Mouse (Mus musculus): ENCODE results near the gene Scnn1b. TPM values are rescaled to one million over a fixed set of nuclear protein-coding genes. Genes with fewer than 3 reads are reported as not detected.

Gene Scnn1b
- polyA plus RNA-seq, 1 experiment from 2014 or later, result not detected

DNA sequence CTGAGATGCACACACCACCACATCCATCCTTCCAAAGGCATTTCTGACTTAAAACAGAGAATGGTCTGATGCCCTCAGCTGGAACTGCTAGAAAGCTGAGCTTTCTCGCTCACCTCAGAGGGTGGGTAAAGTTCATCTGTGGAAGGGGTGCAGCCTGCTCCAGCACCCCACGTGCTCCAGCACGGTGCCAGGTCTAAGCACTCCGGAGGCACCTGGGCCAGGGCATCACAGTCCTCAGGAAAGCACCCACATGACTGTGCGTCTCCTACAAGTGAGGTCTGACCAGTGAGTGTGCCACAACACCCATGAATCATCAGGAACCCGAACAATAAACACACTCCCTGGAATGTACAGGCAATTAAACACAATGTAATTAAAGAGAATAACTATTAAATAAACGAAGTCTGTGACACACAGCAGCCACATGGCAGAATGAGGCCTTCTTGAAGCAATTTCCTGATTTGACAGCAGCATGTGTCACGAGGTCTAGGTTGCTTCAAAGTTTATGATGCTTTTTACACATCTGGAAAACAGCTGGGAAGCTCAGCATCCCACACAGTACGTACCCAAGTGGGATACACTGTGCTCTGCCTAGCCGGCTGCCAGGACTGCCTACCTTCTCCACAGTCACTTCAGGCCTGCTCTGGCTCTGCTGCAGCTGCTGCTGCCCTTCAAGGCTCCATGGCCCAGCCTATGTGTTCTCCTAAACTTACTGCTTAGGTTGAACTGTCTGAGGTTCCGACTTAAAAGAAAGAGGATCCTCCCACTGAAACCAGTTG, 90.2 kb downstream of the Scnn1b start:
- Histone ChIP-seq H3K36me3 (replicated peaks) (peaks cover 33% of the 10 kb centered on the region), H3K4me1 (no peaks in the 10 kb centered on the region), H3K9me3 (no peaks in the 10 kb centered on the region), H3K27me3 (ENCODE audit: poor library complexity, severe bottlenecking) (no peaks in the 10 kb centered on the region), H3K4me3 (no peak overlapping the region), H3K27ac (no peak overlapping the region)
- no peak for DNase-seq (ENCODE audit: extremely low spot score, low spot score)
- 93% methylated on average over 11 of the region's 11 CpGs for WGBS

GRCm38 (mm10) chr7:121955802-121956201, 91.0 kb downstream of the Scnn1b start:
- H3K27me3 ChIP-seq (ENCODE audit: poor library complexity, severe bottlenecking), result no peaks in the 10 kb centered on the region
- DNase-seq (ENCODE audit: extremely low spot score, low spot score), result no peak
- peaks cover 29% of the 10 kb centered on the region for H3K36me3 ChIP-seq (replicated peaks)
- no peaks in the 10 kb centered on the region for H3K4me1 ChIP-seq
- no peak overlapping the region for H3K27ac ChIP-seq
- no peak overlapping the region for H3K4me3 ChIP-seq
- WGBS, result 90% methylated on average over 12 of the region's 12 CpGs
- H3K9me3 ChIP-seq, result no peaks in the 10 kb centered on the region

GRCm38 (mm10) chr7:121961913-121962570, 97.2 kb downstream of the Scnn1b start:
- H3K36me3 ChIP-seq (replicated peaks), result peaks cover 41% of the 10 kb centered on the region
- no peak overlapping the region for H3K4me3 ChIP-seq
- no peaks in the 10 kb centered on the region for H3K4me1 ChIP-seq
- no peak for DNase-seq (ENCODE audit: extremely low spot score, low spot score)
- no peaks in the 10 kb centered on the region for H3K27me3 ChIP-seq (ENCODE audit: poor library complexity, severe bottlenecking)
- no peak overlapping the region for H3K27ac ChIP-seq
- 94% methylated on average over 7 of the region's 7 CpGs for WGBS
- H3K9me3 ChIP-seq, result no peaks in the 10 kb centered on the region

GRCm38 (mm10) chr7:121962571-121962959, 97.7 kb downstream of the Scnn1b start:
- H3K4me3 ChIP-seq, result no peak overlapping the region
- WGBS, result 91% methylated on average over 3 of the region's 3 CpGs

GRCm38 (mm10) chr7:121963883-121964398, 99.1 kb downstream of the Scnn1b start:
- DNase-seq (ENCODE audit: extremely low spot score, low spot score), result no peak
- Histone ChIP-seq H3K27me3 (ENCODE audit: poor library complexity, severe bottlenecking) (no peaks in the 10 kb centered on the region), H3K4me3 (no peak overlapping the region), H3K27ac (no peak overlapping the region), H3K36me3 (replicated peaks) (peaks cover 44% of the 10 kb centered on the region), H3K9me3 (no peaks in the 10 kb centered on the region), H3K4me1 (no peaks in the 10 kb centered on the region)
- 75% methylated on average over 6 of the region's 6 CpGs for WGBS

More at GRCm38 (mm10) chr7:121962571-121962959, 97.7 kb downstream of the Scnn1b start:
- H3K36me3 ChIP-seq (replicated peaks), result peaks cover 41% of the 10 kb centered on the region
- no peaks in the 10 kb centered on the region for H3K27me3 ChIP-seq (ENCODE audit: poor library complexity, severe bottlenecking)
- no peaks in the 10 kb centered on the region for H3K4me1 ChIP-seq
- H3K27ac ChIP-seq, result no peak overlapping the region
- DNase-seq (ENCODE audit: extremely low spot score, low spot score), result no peak
- no peaks in the 10 kb centered on the region for H3K9me3 ChIP-seq

GRCm38 (mm10) chr7:121966169-121966568, 101.3 kb downstream of the Scnn1b start:
- no peak overlapping the region for H3K4me3 ChIP-seq
- H3K27ac ChIP-seq, result no peak overlapping the region
- no peak for DNase-seq (ENCODE audit: extremely low spot score, low spot score)
- no peaks in the 10 kb centered on the region for H3K27me3 ChIP-seq (ENCODE audit: poor library complexity, severe bottlenecking)
- 96% methylated on average over 7 of the region's 7 CpGs for WGBS
- H3K9me3 ChIP-seq, result no peaks in the 10 kb centered on the region
- peaks cover 62% of the 10 kb centered on the region for H3K36me3 ChIP-seq (replicated peaks)
- H3K4me1 ChIP-seq, result no peaks in the 10 kb centered on the region

Other genes with a start within 250 kb of the Scnn1b start
- gene Usp31, start 157.8 kb upstream of the Scnn1b start, polyA plus RNA-seq (2016; fragmentation: Nextera tagmentation; extraction: Ambion mirVana), result 2.7 TPM in 2 replicates
- 0.09 TPM in 2 replicates for gene Scnn1g, start 130.6 kb upstream of the Scnn1b start, polyA plus RNA-seq (2016; fragmentation: Nextera tagmentation; extraction: Ambion mirVana)
- gene Cog7, start 116.7 kb downstream of the Scnn1b start, polyA plus RNA-seq (2016; fragmentation: Nextera tagmentation; extraction: Ambion mirVana), result 23.3 TPM in 2 replicates
- 93.2 and 98.7 TPM in 2 replicates for gene Gga2, start 156.2 kb downstream of the Scnn1b start, polyA plus RNA-seq (2016; fragmentation: Nextera tagmentation; extraction: Ambion mirVana)
- gene Ubfd1, start 202.1 kb downstream of the Scnn1b start, polyA plus RNA-seq (2016; fragmentation: Nextera tagmentation; extraction: Ambion mirVana), result 65.6 and 66.0 TPM in 2 replicates
- 18.6 and 20.9 TPM in 2 replicates for gene Ears2, start 202.2 kb downstream of the Scnn1b start, polyA plus RNA-seq (2016; fragmentation: Nextera tagmentation; extraction: Ambion mirVana)
- gene Ndufab1, start 236.8 kb downstream of the Scnn1b start, polyA plus RNA-seq (2016; fragmentation: Nextera tagmentation; extraction: Ambion mirVana), result 757 and 765 TPM in 2 replicates